Mouse (Mus musculus): ENCODE results near the gene Lrg1.
"Not testable (repeated sequence)": the region's sequence is repeated elsewhere in the genome, so short reads cannot be mapped to it uniquely, and the experiment has no call there.

The Lrg1 gene

GRCm38 (mm10) chr17:56108334-56109044, 13.3 kb downstream of the Lrg1 start:
- DNase-seq, result no peak

GRCm38 (mm10) chr17:56107736-56108135, 14.1 kb downstream of the Lrg1 start:
- no peak for DNase-seq

- no peak for DNase-seq
Measured at GRCm38 (mm10) chr17:56106981-56107380, 14.8 kb downstream of the Lrg1 start.

GRCm38 (mm10) chr17:56106436-56106835, 15.4 kb downstream of the Lrg1 start:
- not testable (repeated sequence) for DNase-seq

- not testable (repeated sequence) for DNase-seq
Measured at GRCm38 (mm10) chr17:56104821-56105220, 17.0 kb downstream of the Lrg1 start.

GRCm38 (mm10) chr17:56103465-56104285, 18.1 kb downstream of the Lrg1 start:
- no peak for DNase-seq

GRCm38 (mm10) chr17:56102927-56103326, 18.9 kb downstream of the Lrg1 start:
- no peak for DNase-seq

- DNase-seq, result no peak
Measured at GRCm38 (mm10) chr17:56102158-56102557, 19.6 kb downstream of the Lrg1 start.

GRCm38 (mm10) chr17:56100811-56101210, 21.0 kb downstream of the Lrg1 start:
- no peak for DNase-seq

GRCm38 (mm10) chr17:56098711-56099572, 22.9 kb downstream of the Lrg1 start:
- DNase-seq, result no peak

- DNase-seq, result no peak
Measured at GRCm38 (mm10) chr17:56098180-56098579, 23.6 kb downstream of the Lrg1 start.

- DNase-seq, result no peak
Measured at GRCm38 (mm10) chr17:56096883-56097282, 24.9 kb downstream of the Lrg1 start.

- DNase-seq, result no peak
Measured at GRCm38 (mm10) chr17:56092794-56093193, 29.0 kb downstream of the Lrg1 start.

GRCm38 (mm10) chr17:56092312-56092711, 29.5 kb downstream of the Lrg1 start:
- no peak for DNase-seq

GRCm38 (mm10) chr17:56080781-56081585, 40.8 kb downstream of the Lrg1 start:
- DNase-seq, result peak; percentile 55

- DNase-seq, result no peak
Measured at GRCm38 (mm10) chr17:56079921-56080320, 41.9 kb downstream of the Lrg1 start.

- DNase-seq, result peak; percentile 99
Measured at GRCm38 (mm10) chr17:56078880-56079795, 42.7 kb downstream of the Lrg1 start, which contains the start of gene Hdgfl2. Gene Hdgfl2, plus strand, starts transcription at chr17:56079634.

- DNase-seq, result not testable (repeated sequence)
Measured at GRCm38 (mm10) chr17:56078361-56078760, 43.4 kb downstream of the Lrg1 start.

- DNase-seq, result no peak
Measured at GRCm38 (mm10) chr17:56077523-56077922, 44.3 kb downstream of the Lrg1 start.

- peak; percentile 99 for DNase-seq
Measured at GRCm38 (mm10) chr17:56074827-56075208, 47.0 kb downstream of the Lrg1 start, which contains the start of gene Ubxn6. Gene Ubxn6, minus strand, starts transcription at chr17:56075028.
